Mouse (Mus musculus): ENCODE data around the gene Bglap.

Gene Bglap

DNA sequence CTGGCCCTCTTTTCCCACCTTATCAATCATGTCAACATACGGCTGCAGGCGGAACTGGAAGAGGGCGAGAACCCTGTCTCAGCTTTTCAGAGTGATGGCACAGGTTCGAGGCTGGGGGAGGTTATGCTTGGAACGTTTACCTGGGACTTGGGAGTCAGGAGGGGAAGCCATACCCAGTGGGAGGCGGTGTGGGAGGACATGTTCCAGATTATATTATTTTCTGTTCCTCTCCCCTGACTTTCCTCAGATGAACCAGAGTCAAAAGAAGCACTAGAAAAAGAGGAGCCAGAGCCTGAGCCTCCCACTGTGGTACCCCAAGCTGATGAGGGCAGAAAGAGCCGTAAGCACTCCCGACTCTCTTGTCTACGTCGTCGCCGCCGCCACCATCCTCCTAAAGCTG, 33.5 kb downstream of the Bglap start:
- no peak for DNase-seq (ENCODE audit: low read depth, low spot score)

DNA sequence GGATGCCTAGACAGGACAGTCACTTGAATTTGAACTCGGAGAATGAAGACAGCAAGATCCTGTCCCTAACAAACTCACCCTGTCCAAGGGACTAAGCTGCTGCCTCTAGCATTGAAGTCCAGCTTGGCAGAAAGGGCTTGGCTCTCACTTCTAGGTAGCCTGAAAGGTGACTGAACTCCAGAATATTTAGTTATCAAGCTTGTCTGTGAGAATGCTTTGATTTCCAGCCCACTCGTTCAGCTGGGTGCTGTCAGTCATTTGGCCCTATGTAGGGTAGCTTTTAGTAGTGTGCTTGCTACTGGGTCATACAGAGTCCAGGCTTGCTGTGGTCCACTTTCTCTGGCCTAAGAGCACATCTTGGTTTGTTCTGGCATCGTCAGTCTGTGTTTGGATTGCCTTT, 45.3 kb downstream of the Bglap start:
- no peak for DNase-seq (ENCODE audit: low read depth, low spot score)

DNA sequence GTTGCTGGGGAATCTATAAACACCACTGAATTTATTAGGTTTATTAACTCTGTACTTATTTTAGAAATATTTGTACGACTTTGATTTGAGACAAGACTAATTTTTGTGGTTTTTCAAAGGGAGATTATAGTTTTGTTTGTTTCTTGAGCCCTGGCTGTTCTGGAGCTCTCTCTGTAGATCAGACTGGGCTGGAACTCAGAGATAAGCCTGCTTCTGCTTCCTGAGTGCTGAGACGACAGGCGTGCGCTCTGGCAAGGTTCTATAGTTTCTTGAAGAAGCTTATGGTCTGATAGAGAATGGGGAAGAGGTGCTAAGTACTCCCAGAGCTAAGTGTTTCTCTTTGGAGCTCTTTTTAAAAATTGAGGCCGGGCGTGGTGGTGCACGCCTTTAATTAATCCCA, 45.9 kb downstream of the Bglap start:
- DNase-seq (ENCODE audit: low read depth, low spot score) = no peak

DNA sequence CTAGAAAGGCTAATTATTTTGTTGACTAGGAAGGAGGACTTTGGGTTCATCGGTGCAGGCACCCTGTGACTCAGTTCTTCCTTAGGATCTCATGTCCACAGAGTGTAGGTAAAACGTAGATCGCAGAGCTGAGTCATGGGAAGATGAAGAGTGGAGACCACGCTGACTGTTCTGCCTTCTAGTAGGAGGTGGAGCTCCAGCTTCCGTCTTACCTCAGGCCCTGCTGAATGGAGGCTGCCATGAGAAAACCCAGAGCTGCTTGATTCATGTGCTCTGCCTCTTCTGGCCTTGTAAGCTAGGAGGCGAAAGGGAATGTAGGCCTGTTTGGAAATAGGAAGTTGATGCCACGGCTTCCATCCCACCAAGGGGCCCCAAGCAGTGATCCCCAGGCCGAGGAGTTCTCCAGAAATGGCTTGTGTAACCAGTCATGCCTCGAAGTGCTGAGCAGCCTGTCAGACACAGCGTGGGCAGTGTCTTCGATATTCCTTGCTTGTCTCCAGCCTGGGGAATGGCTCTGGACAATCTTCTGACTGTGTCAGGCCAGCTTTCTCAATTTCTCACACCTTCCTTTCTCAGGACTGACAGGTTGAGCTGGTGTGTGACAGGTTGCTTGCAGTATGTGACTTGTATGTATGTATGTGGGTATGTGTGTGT, 46.8 kb downstream of the Bglap start:
- DNase-seq (ENCODE audit: low read depth, low spot score) = peak; percentile 81

DNA sequence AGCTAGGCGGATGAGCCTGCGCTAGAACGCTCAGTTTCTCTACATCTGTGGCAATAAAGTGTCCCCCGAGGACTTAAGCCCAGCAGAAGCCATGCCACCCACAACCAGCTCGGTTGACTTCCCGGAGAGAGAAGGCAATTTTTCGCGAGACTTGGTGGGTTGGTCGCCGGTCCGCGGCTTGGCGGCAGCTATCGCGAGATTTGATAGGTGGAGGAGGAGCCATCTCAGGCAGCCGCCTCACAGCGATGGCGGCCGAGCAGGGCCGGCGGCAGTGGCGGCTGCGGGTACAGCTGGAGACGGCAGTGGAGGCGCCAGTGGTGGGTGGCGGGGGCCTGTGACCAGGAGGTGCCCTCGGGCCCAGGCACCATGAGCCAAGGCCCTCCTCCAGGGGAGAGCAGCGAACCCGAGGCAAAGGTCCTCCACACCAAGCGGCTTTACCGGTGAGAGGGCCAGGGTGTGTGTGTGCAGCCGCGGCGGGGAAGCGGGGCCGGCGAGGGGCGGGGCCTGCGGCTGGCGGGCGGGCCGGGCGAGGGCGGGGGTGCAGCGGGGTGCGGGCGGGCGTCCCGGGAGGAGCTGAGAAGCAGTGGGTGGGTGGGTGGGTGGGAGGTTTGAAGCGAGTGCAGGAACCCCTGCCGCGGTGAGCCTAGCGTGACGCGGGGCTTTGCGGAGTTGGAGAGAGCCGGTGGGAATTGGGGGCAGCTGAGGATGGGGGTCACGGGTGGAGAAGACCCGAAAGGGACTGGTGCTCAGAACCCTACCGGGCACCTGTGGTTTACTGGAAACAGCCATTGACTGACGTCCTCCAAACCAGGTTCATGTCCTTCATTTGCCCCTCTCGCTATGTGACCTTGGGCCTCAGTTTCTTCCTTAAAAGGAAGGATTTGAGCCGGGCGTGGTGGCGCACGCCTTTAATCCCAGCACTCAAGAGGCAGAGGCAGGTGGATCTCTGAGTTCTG, 47.9 kb downstream of the Bglap start, which contains the start of the genes Tmem79 and Smg5:
Tmem79 (minus strand) TSS at position 91 of the 956 bp plus-strand sequence.
Smg5 (plus strand) TSS at position 203 of the 956 bp plus-strand sequence.
- peak; percentile 96 for DNase-seq (ENCODE audit: low read depth, low spot score)

DNA sequence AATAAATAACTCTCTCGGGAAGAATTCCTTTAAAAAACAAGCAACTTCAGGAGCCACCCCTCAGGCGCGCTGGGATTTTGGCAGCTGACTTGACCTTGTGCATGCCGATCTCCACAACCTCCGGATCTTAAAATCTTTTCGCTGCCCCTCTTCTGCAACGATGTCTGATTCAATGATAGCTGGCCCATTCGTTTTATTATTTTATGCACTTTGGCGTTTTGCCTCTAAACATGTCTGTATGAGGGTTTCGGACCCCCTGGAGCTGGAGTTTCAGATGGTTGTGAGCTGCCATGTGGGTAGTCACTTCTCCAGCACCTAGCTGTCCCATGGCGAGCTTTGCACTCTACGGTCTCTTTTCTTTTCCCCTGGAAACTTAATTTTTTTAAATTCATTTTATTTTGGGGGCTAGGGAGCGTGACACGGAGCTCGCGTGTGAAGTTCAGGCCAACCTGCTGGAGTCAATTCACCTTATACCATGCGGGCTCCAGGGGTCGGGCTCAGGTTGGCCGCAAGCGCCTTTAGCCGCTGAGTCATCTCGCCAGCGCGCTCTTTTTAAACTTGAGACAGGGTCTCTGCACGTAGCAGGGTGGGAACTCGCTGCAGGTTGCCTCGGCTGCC, 48.7 kb downstream of the Bglap start:
- DNase-seq (ENCODE audit: low read depth, low spot score) = peak; percentile 64

DNA sequence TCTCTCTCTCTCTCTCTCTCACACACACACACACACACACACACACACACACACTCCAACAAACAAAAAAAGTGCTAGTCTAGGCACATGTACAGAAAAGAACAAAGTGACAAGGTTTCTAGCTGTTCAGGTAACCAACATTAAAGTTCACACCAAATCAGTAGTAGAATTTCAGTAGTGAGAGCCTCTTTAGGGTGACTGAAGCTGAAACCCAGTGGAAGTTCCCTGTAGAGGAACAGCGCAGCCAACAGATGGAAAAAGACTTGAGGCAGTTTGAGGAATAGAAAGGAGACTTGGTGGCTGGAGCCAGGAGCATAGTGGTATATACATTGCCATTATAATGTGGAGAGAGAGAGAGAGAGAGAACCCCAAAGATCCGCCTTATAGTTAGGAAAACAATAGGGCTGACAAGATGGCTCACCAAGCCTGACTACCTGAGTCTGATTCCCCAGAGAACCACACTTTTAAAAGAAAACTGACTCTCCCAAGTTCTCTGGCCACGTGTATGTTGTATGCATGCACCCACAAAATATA, 49.3 kb downstream of the Bglap start:
- DNase-seq (ENCODE audit: low read depth, low spot score) = no peak

DNA sequence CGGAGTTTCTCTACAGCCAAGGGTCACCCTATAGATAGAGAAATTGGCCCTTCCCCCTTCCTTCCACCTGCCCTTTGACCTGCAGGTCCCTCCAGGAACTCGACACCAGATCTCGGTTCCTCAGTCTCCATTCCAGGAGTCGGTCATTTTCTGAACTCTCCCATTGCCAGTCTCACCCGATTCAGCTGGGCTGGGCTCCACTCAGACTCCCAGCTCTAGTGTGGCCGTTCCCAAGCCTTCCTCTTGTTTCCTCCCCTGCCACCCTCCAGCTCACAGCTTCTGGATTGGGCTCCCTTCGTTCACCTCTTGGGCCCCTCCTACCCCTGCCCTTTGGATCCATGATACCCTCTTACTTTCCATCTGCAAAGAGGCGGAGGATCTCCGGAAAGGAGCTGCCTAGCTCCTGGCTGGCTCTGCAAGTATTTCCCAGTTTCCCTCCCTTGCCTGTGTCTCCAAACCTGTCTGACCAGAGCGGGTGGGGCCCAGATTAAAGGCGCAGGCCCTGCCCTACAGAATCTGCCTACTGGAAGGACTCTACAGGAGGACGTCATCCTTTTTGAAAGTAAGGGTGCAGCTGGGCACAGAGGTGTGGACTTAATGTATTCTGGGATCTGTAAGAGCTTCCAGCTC, 50.1 kb downstream of the Bglap start:
- peak; percentile 84 for DNase-seq (ENCODE audit: low read depth, low spot score)

Data from R1 (cell line).